Mouse (Mus musculus): ENCODE data around the gene Acss2.
A peak's percentile ranks its signal among the peaks of the same experiment; 100 is the strongest.
"Not testable (repeated sequence)": the region's sequence is repeated elsewhere in the genome, so short reads cannot be mapped to it uniquely, and the experiment has no call there.

Gene Acss2

GRCm38 (mm10) chr2:155589521-155589920 lies 71.8 kb downstream of the Acss2 start:
- no peak for DNase-seq (ENCODE audit: low spot score in 2 of 2)

DNA sequence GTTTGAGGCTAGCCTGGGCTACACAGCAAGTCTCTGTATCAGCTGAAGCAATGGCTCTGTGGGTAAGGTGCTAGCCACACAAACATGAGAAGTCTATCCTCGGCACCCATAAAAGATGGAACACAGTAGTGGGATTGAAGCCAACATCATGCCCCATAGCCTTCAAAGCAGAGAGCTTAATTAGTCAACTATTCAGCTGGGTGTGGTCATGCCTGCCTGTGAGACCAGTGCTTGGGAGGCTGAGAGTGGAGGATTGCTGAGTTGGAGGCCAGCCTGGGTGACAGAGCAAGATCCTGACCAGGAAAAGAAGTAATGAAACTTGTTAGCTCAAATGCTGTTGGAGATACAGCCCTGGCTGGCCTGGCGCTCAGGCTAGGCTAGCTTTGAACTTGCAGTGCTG lies 73.1 kb downstream of the Acss2 start:
- no peak for DNase-seq (ENCODE audit: low spot score in 2 of 2)

DNA sequence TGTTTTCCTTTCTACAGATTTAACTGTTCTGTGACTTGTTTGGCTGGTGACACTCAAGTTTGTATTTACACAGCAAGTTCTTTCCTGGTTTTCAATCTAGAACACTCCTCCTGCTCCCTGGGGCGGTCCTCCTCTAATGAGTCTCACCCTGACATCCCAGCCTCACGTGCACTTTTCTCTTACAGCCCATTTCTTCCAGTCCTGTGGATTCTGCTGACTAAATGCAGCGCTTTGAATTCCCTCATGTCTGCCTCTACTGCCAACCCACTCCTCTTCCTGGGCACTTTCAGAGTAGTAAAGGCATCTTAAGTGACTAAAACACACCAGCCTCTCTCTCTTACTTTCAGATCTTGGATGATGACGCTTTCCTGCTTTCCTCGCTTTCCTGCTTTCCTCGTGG lies 73.9 kb downstream of the Acss2 start:
- DNase-seq (ENCODE audit: low spot score in 2 of 2) = peak in 1 of 2 experiments; percentile 16

GRCm38 (mm10) chr2:155592137-155592853 lies 74.5 kb downstream of the Acss2 start, which contains the start of gene Gss:
Gene Gss (minus strand): TSS chr2:155592810.
- DNase-seq (ENCODE audit: low spot score in 2 of 2) = peak; percentile 99

DNA sequence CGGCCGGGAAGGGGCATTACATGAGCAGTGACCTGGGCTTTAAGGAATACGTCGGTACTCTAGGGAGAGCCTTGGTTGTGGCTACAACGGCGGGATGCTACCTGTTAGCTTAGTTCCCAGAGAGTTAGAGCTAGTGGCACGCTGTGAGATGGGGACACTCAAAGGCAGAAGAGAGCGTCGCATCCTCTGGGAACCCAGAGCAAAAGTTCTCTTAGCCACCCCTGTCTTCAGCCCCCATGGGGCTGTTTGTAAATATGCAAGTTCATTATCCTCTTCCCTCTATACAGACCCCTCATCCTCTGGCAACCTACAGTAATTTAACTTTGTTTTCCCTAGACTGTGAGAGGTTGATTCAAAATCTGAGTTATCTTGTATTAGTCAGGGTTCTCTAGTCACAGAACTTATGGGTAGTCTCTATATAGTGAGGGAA lies 75.1 kb downstream of the Acss2 start:
- DNase-seq (ENCODE audit: low spot score in 2 of 2) = no peak

GRCm38 (mm10) chr2:155595516-155595915 lies 77.8 kb downstream of the Acss2 start:
- DNase-seq (ENCODE audit: low spot score in 2 of 2) = no peak

DNA sequence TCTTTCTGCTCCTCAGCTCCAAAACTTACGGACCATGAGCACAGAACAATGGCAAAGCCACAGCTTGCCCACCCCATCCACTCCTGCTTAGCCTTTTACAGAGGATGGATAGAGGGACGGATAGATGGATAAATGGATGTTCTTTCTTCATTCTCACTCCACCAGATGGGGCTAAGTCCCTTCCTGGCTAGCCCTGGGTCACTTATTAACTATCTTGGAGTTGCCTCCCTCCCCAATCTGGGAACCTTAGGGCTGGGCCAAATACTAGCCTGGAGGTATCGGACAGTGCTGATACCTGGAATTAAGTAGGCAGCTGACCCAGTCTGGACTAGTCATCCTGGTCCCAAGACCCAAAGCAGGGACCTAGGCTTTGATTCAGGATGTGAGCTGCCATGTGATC lies 86.0 kb downstream of the Acss2 start:
- no peak for DNase-seq (ENCODE audit: low spot score in 2 of 2)

DNA sequence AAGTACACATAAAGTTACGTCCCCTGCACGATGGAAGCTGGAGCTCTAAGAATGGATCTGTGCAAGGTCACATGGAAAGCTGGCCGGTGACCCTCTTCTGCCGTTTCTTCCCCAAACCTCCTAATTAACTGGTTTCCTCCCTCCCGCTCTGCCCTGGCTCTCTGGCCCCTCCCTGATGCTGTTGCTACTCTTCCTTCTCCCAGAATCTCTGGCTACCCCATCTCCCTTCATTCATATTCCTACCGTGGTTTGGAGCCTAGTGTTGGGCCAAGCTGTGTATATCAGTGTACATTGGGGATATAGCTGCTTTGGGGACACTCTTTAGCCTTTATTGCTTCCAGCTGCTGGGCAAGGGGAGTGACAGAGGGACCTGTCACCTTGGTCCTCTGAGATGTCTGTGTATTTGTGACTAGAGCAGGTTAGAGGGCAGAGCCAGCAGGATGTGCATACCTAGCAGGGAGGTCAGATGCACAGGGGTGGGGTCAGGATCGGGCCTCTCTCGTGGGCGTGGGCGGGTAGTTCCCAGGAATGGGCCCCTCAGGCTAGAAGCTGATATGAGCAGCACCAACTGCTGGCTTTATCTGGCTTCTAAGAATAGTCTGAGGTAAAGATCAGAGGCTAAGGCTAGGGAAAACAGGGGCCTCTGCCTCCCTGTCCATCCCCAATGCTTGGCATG lies 87.0 kb downstream of the Acss2 start:
- DNase-seq (ENCODE audit: low spot score in 2 of 2) = no peak

- DNase-seq (ENCODE audit: low spot score in 2 of 2) = not testable (repeated sequence)
Measured at GRCm38 (mm10) chr2:155605236-155605589, 87.5 kb downstream of the Acss2 start.

DNA sequence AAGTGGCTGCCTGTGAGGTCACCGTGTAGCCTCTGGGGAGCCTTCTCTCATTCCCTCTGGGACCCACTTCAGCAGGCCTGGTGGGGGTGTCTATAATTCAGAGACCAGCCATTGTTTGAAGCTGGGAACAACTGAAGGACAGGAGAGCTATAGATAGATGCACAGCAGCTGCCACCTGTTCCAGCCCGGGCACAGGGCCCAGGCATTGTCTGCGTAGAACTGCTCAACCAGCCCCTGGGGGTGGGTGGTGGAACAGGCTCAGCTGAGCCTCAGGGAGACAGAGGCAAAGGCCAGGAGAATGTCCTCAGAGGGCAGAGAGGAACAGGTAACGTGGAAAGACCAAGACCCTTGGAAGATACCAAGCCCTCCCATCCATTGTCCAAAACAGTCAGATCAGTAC lies 88.6 kb downstream of the Acss2 start:
- no peak for DNase-seq (ENCODE audit: low spot score in 2 of 2)

- no peak for DNase-seq (ENCODE audit: low spot score in 2 of 2)
Measured at GRCm38 (mm10) chr2:155610978-155611377, 93.2 kb downstream of the Acss2 start, which contains the start of gene Myh7b. Gene Myh7b (plus strand): TSS chr2:155611212.

DNA sequence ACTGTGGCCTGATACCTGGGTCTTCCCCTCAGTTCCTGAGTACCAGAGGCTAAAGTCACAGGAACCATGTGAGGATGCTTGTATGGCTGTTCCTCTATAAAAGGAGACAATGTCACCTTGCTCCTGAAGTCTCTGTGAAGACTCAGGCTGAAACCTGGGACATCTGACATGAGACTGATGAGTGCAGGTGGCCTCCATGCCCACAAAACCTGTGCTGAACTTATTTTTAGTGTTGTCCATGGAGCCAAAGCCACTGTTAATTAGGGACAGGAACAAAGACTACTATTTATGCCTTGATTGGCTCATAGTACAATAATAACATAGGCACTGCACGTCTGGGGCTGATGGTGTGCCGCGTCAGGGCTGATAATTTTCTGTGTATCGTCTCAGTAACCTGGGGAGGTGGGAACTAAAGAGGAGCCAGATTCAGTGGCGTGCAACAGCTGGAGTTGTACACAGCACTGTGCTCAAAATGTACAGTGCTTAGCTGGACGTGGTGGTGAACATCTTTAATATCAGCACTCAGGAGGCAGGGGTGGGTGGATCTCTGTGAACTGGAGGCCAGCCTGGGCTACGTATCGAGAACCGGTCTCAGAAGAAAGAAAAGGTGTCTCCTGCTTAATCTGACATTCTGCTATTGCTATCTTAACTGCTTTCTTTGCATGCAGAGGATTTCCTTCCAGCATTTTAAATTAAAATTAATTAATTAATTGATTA lies 94.2 kb downstream of the Acss2 start:
- no peak for DNase-seq (ENCODE audit: low spot score in 2 of 2)

- peak; percentile 57 to 72 for DNase-seq (ENCODE audit: low spot score in 2 of 2)
Measured at GRCm38 (mm10) chr2:155613326-155613755, 95.6 kb downstream of the Acss2 start.

GRCm38 (mm10) chr2:155613953-155614352 lies 96.2 kb downstream of the Acss2 start:
- DNase-seq (ENCODE audit: low spot score in 2 of 2) = no peak

- DNase-seq (ENCODE audit: low spot score in 2 of 2) = no peak
Measured at GRCm38 (mm10) chr2:155616971-155617370, 99.2 kb downstream of the Acss2 start.

- peak; percentile 86 to 88 for DNase-seq (ENCODE audit: low spot score in 2 of 2)
Measured at GRCm38 (mm10) chr2:155619817-155620216, 102.1 kb downstream of the Acss2 start.

- no peak for DNase-seq (ENCODE audit: low spot score in 2 of 2)
Measured at GRCm38 (mm10) chr2:155622606-155623005, 104.9 kb downstream of the Acss2 start.

DNA sequence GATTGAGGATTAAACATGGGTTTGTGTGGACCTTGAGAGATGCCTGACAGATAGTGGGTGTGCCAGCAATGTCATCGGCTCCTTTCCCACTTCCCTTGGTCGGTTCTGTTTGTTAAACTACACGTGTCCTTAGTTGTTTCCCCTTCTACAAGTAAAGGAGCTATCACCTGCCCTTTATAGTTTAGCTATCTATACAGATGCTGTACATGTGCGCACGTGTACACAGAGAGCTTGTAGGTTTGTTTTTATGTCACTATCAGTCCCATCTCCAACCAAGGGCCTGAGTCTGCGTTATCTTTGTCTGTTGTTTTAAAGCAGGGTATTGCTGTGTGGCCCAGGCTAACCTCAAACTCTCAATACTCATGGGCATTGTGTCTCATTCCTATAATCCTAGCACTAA lies 106.2 kb downstream of the Acss2 start:
- DNase-seq (ENCODE audit: low spot score in 2 of 2) = no peak

DNA sequence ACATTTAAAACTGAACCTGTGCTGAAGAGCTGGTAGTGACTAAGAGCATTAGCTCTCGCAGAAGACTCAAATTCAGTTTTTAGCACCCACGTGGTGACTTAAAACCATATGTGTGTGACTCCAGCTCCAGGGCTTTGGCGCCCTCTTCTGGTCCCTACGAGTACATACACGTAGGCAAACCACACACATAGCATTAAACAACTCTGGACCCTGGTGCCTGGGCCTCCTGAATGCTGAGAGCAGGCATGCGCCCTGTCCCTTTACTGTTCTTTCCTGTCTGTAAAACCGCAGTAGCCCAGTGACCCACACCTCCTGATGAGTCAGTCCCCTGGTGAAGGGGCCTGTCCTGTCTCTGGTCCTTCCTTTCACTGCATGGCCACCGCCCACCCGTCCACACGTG lies 107.0 kb downstream of the Acss2 start:
- no peak for DNase-seq (ENCODE audit: low spot score in 2 of 2)

DNA sequence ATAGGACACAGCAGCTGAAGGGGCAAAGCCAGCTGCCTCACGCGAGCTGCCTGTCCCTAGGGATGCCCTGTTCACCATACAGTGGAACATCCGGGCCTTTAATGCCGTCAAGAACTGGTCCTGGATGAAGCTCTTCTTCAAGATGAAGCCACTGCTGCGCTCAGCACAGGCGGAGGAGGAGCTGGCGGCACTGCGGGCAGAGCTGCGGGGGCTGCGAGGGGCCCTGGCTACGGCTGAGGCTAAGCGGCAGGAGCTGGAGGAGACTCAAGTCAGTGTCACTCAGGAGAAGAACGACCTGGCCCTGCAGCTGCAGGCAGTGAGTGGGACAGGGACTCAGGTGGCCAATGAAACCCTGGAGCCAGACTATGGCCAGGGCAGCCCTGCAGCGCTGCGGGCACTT lies 108.5 kb downstream of the Acss2 start:
- no peak for DNase-seq (ENCODE audit: low spot score in 2 of 2)

DNA sequence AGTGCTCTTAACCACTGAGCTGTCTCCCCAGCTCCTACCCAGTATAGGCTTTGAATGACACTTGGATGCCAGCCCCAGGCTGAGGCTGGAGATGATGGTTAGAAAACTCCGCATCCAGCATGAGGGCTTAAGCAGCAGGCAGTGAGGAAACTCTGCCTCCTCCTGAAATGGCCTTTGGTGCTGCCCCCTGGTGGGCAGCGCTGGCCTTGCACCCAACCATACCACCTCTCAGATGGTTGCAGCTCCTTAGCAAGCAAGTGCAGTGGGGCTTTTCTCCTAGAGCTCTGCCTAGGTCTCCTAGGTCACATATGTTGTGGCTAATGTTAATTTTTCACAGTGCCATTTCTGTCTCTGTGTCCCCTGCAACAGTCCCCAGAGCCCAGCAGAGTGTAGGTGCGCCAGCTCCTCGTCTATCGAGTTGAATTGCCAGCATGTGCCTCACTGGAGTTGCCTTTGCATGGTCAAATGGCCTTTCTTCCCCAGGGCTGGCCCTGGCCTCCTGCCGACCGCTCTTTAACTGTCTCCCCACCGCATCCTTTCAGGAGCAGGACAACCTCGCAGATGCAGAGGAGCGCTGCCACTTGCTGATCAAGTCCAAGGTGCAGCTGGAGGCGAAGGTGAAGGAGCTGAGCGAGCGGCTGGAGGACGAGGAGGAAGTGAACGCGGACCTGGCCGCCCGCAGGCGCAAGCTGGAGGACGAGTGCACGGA lies 109.4 kb downstream of the Acss2 start:
- peak; percentile 52 to 67 for DNase-seq (ENCODE audit: low spot score in 2 of 2)

- no peak for DNase-seq (ENCODE audit: low spot score in 2 of 2)
Measured at GRCm38 (mm10) chr2:155628112-155628511, 110.4 kb downstream of the Acss2 start.

All from urinary bladder, postnatal 36 days (tissue).